Mouse (Mus musculus): ENCODE measurements at regions not wholly inside any gene's neighbourhood (a gene's known extent, or its start where the extent isn't known, plus 50 kb on each side); places are given as distances from the start of the nearest gene placed in this dataset.

GRCm38 (mm10) chr10:99388986-99389385 lies 126.0 kb downstream of the Dusp6 start:
- Histone ChIP-seq H3K27me3 (ENCODE audit: control insufficient read depth in 1 of 2, insufficient read depth in 2 of 2, low read length in 2 of 2) (no peaks in the 10 kb centered on the region), H3K36me3 (ENCODE audit: control insufficient read depth in 1 of 2, insufficient read depth in 2 of 2, low read length in 2 of 2) (no peaks in the 10 kb centered on the region), H3K9me3 (replicated peaks; ENCODE audit: insufficient read depth, low read length) (no peaks in the 10 kb centered on the region), H3K4me1 (ENCODE audit: control insufficient read depth in 1 of 2, insufficient read depth in 2 of 2, low read length in 2 of 2) (no peaks in the 10 kb centered on the region), H3K27ac (ENCODE audit: control insufficient read depth, low read depth, low read length) (no peak overlapping the region), H3K9ac (ENCODE audit: control insufficient read depth, low read depth, low read length, poor library complexity, severe bottlenecking) (no peak overlapping the region), H3K79me2 (ENCODE audit: control insufficient read depth, insufficient read depth, low read length, poor library complexity) (no peaks in the 10 kb centered on the region), H3K4me3 (ENCODE audit: control insufficient read depth in 1 of 2, insufficient read depth in 1 of 2, low read depth in 2 of 2, low read length in 2 of 2) (no peak overlapping the region)
- TF ChIP-seq CTCF (IDR thresholded peaks at IDR 0.05 in 2 of 3, conservative IDR thresholded peaks at IDR 0.05 in 1 of 3; ENCODE audit: control insufficient read depth in 1 of 3, insufficient read depth in 1 of 3, low read depth in 2 of 3, low read length in 3 of 3, poor library complexity in 1 of 3, severe bottlenecking in 1 of 3) (no peak), ZC3H11A (IDR thresholded peaks at IDR 0.05; ENCODE audit: low read depth, low read length) (no peak), TAL1 (IDR thresholded peaks at IDR 0.05; ENCODE audit: low read length) (no peak), JUND (IDR thresholded peaks at IDR 0.05; ENCODE audit: low read depth, low read length) (no peak), ZKSCAN1 (IDR thresholded peaks at IDR 0.05; ENCODE audit: low read depth, low read length) (no peak), POLR2AphosphoS2 (IDR thresholded peaks at IDR 0.05; ENCODE audit: low read length) (no peak), USF2 (IDR thresholded peaks at IDR 0.05; ENCODE audit: borderline replicate concordance in 1 of 2, insufficient read depth in 1 of 2, low read depth in 1 of 2, low read length in 2 of 2) (no peak), ETS1 (IDR thresholded peaks at IDR 0.05; ENCODE audit: low read depth, low read length) (no peak), UBTF (IDR thresholded peaks at IDR 0.05; ENCODE audit: borderline replicate concordance, insufficient read depth, low read depth, low read length) (no peak), CHD2 (IDR thresholded peaks at IDR 0.05; ENCODE audit: low read length) (no peak), MEF2A (IDR thresholded peaks at IDR 0.05; ENCODE audit: extremely low read depth, insufficient replicate concordance, low read depth, low read length, poor library complexity, severe bottlenecking) (no peak)
- DNase-seq (ENCODE audit: low read depth, low spot score) = no peak

- H3K27me3 ChIP-seq (ENCODE audit: control insufficient read depth in 1 of 2, insufficient read depth in 2 of 2, low read length in 2 of 2) = no peaks in the 10 kb centered on the region; a peak in 1 of 4 replicates
Observed at GRCm38 (mm10) chr10:99390609-99391183, 127.7 kb downstream of the Dusp6 start.

More at GRCm38 (mm10) chr10:99390609-99391183, 127.7 kb downstream of the Dusp6 start:
- Histone ChIP-seq H3K4me1 (ENCODE audit: control insufficient read depth in 1 of 2, insufficient read depth in 2 of 2, low read length in 2 of 2) (no peaks in the 10 kb centered on the region), H3K9ac (ENCODE audit: control insufficient read depth, low read depth, low read length, poor library complexity, severe bottlenecking) (no peak overlapping the region), H3K27ac (ENCODE audit: control insufficient read depth, low read depth, low read length) (no peak overlapping the region), H3K4me3 (ENCODE audit: control insufficient read depth in 1 of 2, insufficient read depth in 1 of 2, low read depth in 2 of 2, low read length in 2 of 2) (no peak overlapping the region), H3K9me3 (replicated peaks; ENCODE audit: insufficient read depth, low read length) (no peaks in the 10 kb centered on the region), H3K79me2 (ENCODE audit: control insufficient read depth, insufficient read depth, low read length, poor library complexity) (no peaks in the 10 kb centered on the region), H3K36me3 (ENCODE audit: control insufficient read depth in 1 of 2, insufficient read depth in 2 of 2, low read length in 2 of 2) (no peaks in the 10 kb centered on the region)
- TF ChIP-seq POLR2AphosphoS2 (IDR thresholded peaks at IDR 0.05; ENCODE audit: low read length) = no peak
- no peak for TF ChIP-seq MXI1 (IDR thresholded peaks at IDR 0.05; ENCODE audit: low read depth, low read length)
- no peak for TF ChIP-seq ZMIZ1 (IDR thresholded peaks at IDR 0.05; ENCODE audit: low read depth, low read length)
- TF ChIP-seq UBTF (IDR thresholded peaks at IDR 0.05; ENCODE audit: borderline replicate concordance, insufficient read depth, low read depth, low read length) = no peak
- no peak for TF ChIP-seq GATA1 (IDR thresholded peaks at IDR 0.05; ENCODE audit: low read depth, low read length)
- no peak for TF ChIP-seq TCF12 (IDR thresholded peaks at IDR 0.05; ENCODE audit: low read depth, low read length)
- no peak for TF ChIP-seq GABPA (IDR thresholded peaks at IDR 0.05; ENCODE audit: low read depth, low read length)
- no peak for TF ChIP-seq MAFK (IDR thresholded peaks at IDR 0.05; ENCODE audit: borderline replicate concordance, low read depth, low read length)
- no peak for TF ChIP-seq CHD1 (IDR thresholded peaks at IDR 0.05; ENCODE audit: low read depth, low read length)
- TF ChIP-seq POLR2A (IDR thresholded peaks at IDR 0.05; ENCODE audit: control insufficient read depth in 1 of 2, insufficient read depth in 1 of 2, low read depth in 1 of 2, low read length in 2 of 2, poor library complexity in 1 of 2) = no peak
- TF ChIP-seq ZKSCAN1 (IDR thresholded peaks at IDR 0.05; ENCODE audit: low read depth, low read length) = no peak
- no peak for TF ChIP-seq USF1 (IDR thresholded peaks at IDR 0.05; ENCODE audit: low read depth, low read length)
- TF ChIP-seq SIN3A (IDR thresholded peaks at IDR 0.05; ENCODE audit: low read length) = no peak
- no peak for DNase-seq (ENCODE audit: low read depth, low spot score)

Measured in MEL (cell line).